Mouse (Mus musculus) hindbrain, embryonic 11.5 days (tissue): ENCODE data around the gene Snrnp27. TPM values are rescaled to one million over a fixed set of nuclear protein-coding genes. Genes with fewer than 3 reads are reported as not detected.
A peak's percentile ranks its signal among the peaks of the same experiment; 100 is the strongest.

Source experiments
- ATAC-seq: fragments of 200-750 bp; cut with Nextera tagmentation; 2 replicates; pipeline ENCODE4 v1.8.0; 2017; ENCODE audit warnings: mild to moderate bottlenecking, moderate TSS enrichment, moderate library complexity; ENCODE audit not compliant: low FRiP score
- DNase-seq: peaks from one replicate; pipeline ENCODE4 v3.0.0-alpha.2; 2015; ENCODE audit warnings: low spot score
- H3K27ac ChIP-seq: fragments of 300-500 bp; sonication (generic); 2 replicates; pipeline ENCODE4 v1.5.1; 2014; ENCODE audit warnings: mild to moderate bottlenecking, low read depth, low read length
- H3K27me3 ChIP-seq: fragments of 300-500 bp; sonication (generic); 2 replicates; pipeline ENCODE4 v1.6.1; 2014; ENCODE audit warnings: mild to moderate bottlenecking, low read length, moderate library complexity, mixed read lengths; ENCODE audit not compliant: control insufficient read depth, insufficient read depth
- H3K36me3 ChIP-seq: fragments of 300-500 bp; sonication (generic); 2 replicates; pipeline ENCODE4 v1.6.1; 2014; ENCODE audit warnings: mild to moderate bottlenecking, low read length, moderate library complexity, mixed read lengths; ENCODE audit not compliant: control insufficient read depth, insufficient read depth
- H3K4me1 ChIP-seq: fragments of 300-500 bp; sonication (generic); replicated peaks from 2 replicates; pipeline ENCODE4 v1.6.1; 2014; ENCODE audit warnings: low read length, mixed read lengths; ENCODE audit not compliant: control insufficient read depth, insufficient read depth
- H3K4me2 ChIP-seq: fragments of 300-500 bp; sonication (generic); replicated peaks from 2 replicates; pipeline ENCODE4 v1.6.1; 2014; ENCODE audit warnings: mild to moderate bottlenecking, low read depth, low read length
- H3K4me3 ChIP-seq: fragments of 300-500 bp; sonication (generic); 2 replicates; pipeline ENCODE4 v1.5.1; 2014; ENCODE audit warnings: low read depth, low read length
- H3K9ac ChIP-seq: fragments of 300-500 bp; sonication (generic); 2 replicates; pipeline ENCODE4 v1.6.1; 2014; ENCODE audit warnings: low read depth, low read length
- H3K9me3 ChIP-seq: fragments of 300-500 bp; sonication (generic); 2 replicates; pipeline ENCODE4 v1.6.1; 2016; ENCODE audit warnings: low read length; ENCODE audit not compliant: control insufficient read depth
- WGBS: fragments of 180-500 bp; shearing (Covaris S2); extraction: QIAGEN DNeasy Blood & Tissue Kit; methylation state at CpG from one replicate; pipeline ENCODE4 v1.1.7; 2014; 5-methylcytosine and 5-hydroxymethylcytosine counted together
- polyA plus RNA-seq: library from polyadenylated mRNA; unstranded; fragments of >200 nt; fragmentation: Nextera tagmentation; extraction: Ambion mirVana; gene quantifications from 2 replicates; pipeline ENCODE4 v1.2.1, GENCODE M21; 2014

Gene Snrnp27
- polyA plus RNA-seq, 1 experiment from 2014 or later: 130 TPM

- no peak overlapping the region for H3K9ac ChIP-seq
- 0 out of 2 replicates have a peak, but pooled peaks cover 3% of the 10 kb centered on the region for H3K36me3 ChIP-seq
- DNase-seq: no peak
- H3K4me3 ChIP-seq: no peak overlapping the region
- H3K4me1 ChIP-seq: no peaks in the 10 kb centered on the region
- no peaks in the 10 kb centered on the region for H3K9me3 ChIP-seq
- no peak overlapping the region for H3K27ac ChIP-seq
- 78% methylated on average over 7 of the region's 7 CpGs for WGBS
- H3K27me3 ChIP-seq: no peaks in the 10 kb centered on the region
- ATAC-seq: no peak
- H3K4me2 ChIP-seq: no peak overlapping the region
These were observed 38.2 kb downstream of the Snrnp27 start for GRCm38 (mm10) chr6:86646143-86646542.

- Histone ChIP-seq H3K9ac (no peak overlapping the region), H3K27me3 (no peaks in the 10 kb centered on the region), H3K4me3 (no peak overlapping the region), H3K4me2 (no peak overlapping the region), H3K9me3 (no peaks in the 10 kb centered on the region), H3K27ac (no peak overlapping the region), H3K36me3 (0 out of 2 replicates have a peak, but pooled peaks cover 1% of the 10 kb centered on the region), H3K4me1 (no peaks in the 10 kb centered on the region)
- WGBS: 83% methylated on average over 4 of the region's 4 CpGs
- ATAC-seq (no peak), DNase-seq (no peak)
These were observed 38.8 kb downstream of the Snrnp27 start for GRCm38 (mm10) chr6:86645551-86645950.

GRCm38 (mm10) chr6:86644775-86645400 lies 39.4 kb downstream of the Snrnp27 start:
- Histone ChIP-seq H3K9ac (no peak overlapping the region), H3K27ac (no peak overlapping the region), H3K36me3 (no peaks in the 10 kb centered on the region), H3K4me1 (no peaks in the 10 kb centered on the region), H3K27me3 (no peaks in the 10 kb centered on the region), H3K4me3 (no peak overlapping the region), H3K4me2 (no peak overlapping the region), H3K9me3 (no peaks in the 10 kb centered on the region)
- DNase-seq (no peak), ATAC-seq (no peak)
- WGBS: 85% methylated on average over 3 of the region's 3 CpGs

GRCm38 (mm10) chr6:86641716-86642115 lies 42.6 kb downstream of the Snrnp27 start:
- H3K27ac ChIP-seq: no peak overlapping the region
- no peak overlapping the region for H3K4me2 ChIP-seq
- H3K9ac ChIP-seq: no peak overlapping the region
- H3K4me3 ChIP-seq: no peak overlapping the region
- H3K4me1 ChIP-seq: no peaks in the 10 kb centered on the region
- no peaks in the 10 kb centered on the region for H3K27me3 ChIP-seq
- no peak for DNase-seq
- no peaks in the 10 kb centered on the region for H3K9me3 ChIP-seq
- WGBS: 72% methylated on average over 8 of the region's 8 CpGs
- H3K36me3 ChIP-seq: no peaks in the 10 kb centered on the region
- ATAC-seq: no peak

GRCm38 (mm10) chr6:86640776-86641175 lies 43.5 kb downstream of the Snrnp27 start:
- no peak for ATAC-seq
- Histone ChIP-seq H3K9me3 (no peaks in the 10 kb centered on the region), H3K4me2 (no peak overlapping the region), H3K27me3 (no peaks in the 10 kb centered on the region), H3K4me1 (no peaks in the 10 kb centered on the region), H3K27ac (no peak overlapping the region), H3K9ac (no peak overlapping the region), H3K36me3 (no peaks in the 10 kb centered on the region), H3K4me3 (no peak overlapping the region)
- no peak for DNase-seq
- 87% methylated on average over 8 of the region's 8 CpGs for WGBS

- Histone ChIP-seq H3K4me2 (no peak overlapping the region), H3K4me3 (no peak overlapping the region), H3K4me1 (no peaks in the 10 kb centered on the region), H3K27me3 (no peaks in the 10 kb centered on the region), H3K36me3 (no peaks in the 10 kb centered on the region), H3K27ac (no peak overlapping the region), H3K9me3 (no peaks in the 10 kb centered on the region), H3K9ac (no peak overlapping the region)
- 83% methylated on average over 3 of the region's 3 CpGs for WGBS
- DNase-seq (no peak), ATAC-seq (no peak)
These were observed 44.2 kb downstream of the Snrnp27 start for GRCm38 (mm10) chr6:86640161-86640560.

- H3K4me2 ChIP-seq: no peak overlapping the region
- DNase-seq: no peak
- H3K4me1 ChIP-seq: no peaks in the 10 kb centered on the region
- WGBS: 82% methylated on average over 18 of the region's 18 CpGs
- no peaks in the 10 kb centered on the region for H3K9me3 ChIP-seq
- no peaks in the 10 kb centered on the region for H3K27me3 ChIP-seq
- ATAC-seq: no peak
- no peak overlapping the region for H3K9ac ChIP-seq
- no peak overlapping the region for H3K27ac ChIP-seq
- no peaks in the 10 kb centered on the region for H3K36me3 ChIP-seq
- no peak overlapping the region for H3K4me3 ChIP-seq
These were observed 44.9 kb downstream of the Snrnp27 start for GRCm38 (mm10) chr6:86639180-86640160.

- 38% methylated on average over 2 of the region's 2 CpGs for WGBS
- H3K4me1 ChIP-seq: no peaks in the 10 kb centered on the region
- H3K4me2 ChIP-seq: no peak overlapping the region
- H3K4me3 ChIP-seq: no peak overlapping the region
- H3K9ac ChIP-seq: no peak overlapping the region
- ATAC-seq (no peak), DNase-seq (peak; percentile 4)
- no peaks in the 10 kb centered on the region for H3K27me3 ChIP-seq
- no peak overlapping the region for H3K27ac ChIP-seq
- H3K36me3 ChIP-seq: no peaks in the 10 kb centered on the region
- H3K9me3 ChIP-seq: no peaks in the 10 kb centered on the region
These were observed 45.9 kb downstream of the Snrnp27 start for GRCm38 (mm10) chr6:86638434-86638833.
